Mouse (Mus musculus): ENCODE results near the gene Sft2d2.

- TF ChIP-seq CTCF (IDR thresholded peaks at IDR 0.05; ENCODE audit: control insufficient read depth, insufficient read depth, insufficient read length) (no peak), CEBPB (IDR thresholded peaks at IDR 0.05; ENCODE audit: low read depth) (no peak), USF1 (IDR thresholded peaks at IDR 0.05; ENCODE audit: low read depth) (no peak)
These were observed 24.8 kb downstream of the Sft2d2 start for GRCm38 (mm10) chr1:165169462-165169861.

All from C2C12 (cell line).